Mouse (Mus musculus) megakaryocyte, embryonic 14.5 days (primary cell): Measurements from ENCODE around the gene Mest. TPM values are rescaled to one million over a fixed set of nuclear protein-coding genes. Genes with fewer than 3 reads are reported as not detected.

Source experiments
- H3K27me3 ChIP-seq: replicated peaks from 2 replicates; pipeline ENCODE3; 2012; ENCODE audit warnings: inconsistent platforms
- H3K36me3 ChIP-seq: replicated peaks from 2 replicates; pipeline ENCODE3; 2012; ENCODE audit warnings: low read length, inconsistent platforms, mixed read lengths
- H3K4me1 ChIP-seq: 2 replicates; pipeline ENCODE4 v1.6.1; 2012; ENCODE audit warnings: inconsistent platforms
- H3K4me3 ChIP-seq: replicated peaks from 2 replicates; pipeline ENCODE3; 2012; ENCODE audit warnings: moderate library complexity, mild to moderate bottlenecking, inconsistent platforms
- H3K9me3 ChIP-seq: 2 replicates; pipeline ENCODE4 v1.6.1; 2012; ENCODE audit warnings: inconsistent platforms
- FLI1 ChIP-seq: IDR thresholded peaks from 2 replicates; pipeline ENCODE4 v1.6.1; 2012; ENCODE audit warnings: low read length, inconsistent platforms, mixed read lengths
- GATA1 ChIP-seq: IDR thresholded peaks from 3 replicates; pipeline ENCODE4 v1.6.1; 2012; ENCODE audit warnings: mixed read lengths, low read length, inconsistent platforms, borderline replicate concordance
- polyA plus RNA-seq: library from polyadenylated mRNA; stranded (reverse); fragments of >175 nt; gene quantifications from 2 replicates; pipeline ENCODE4 v1.2.3, GENCODE M21; 2012; ENCODE audit warnings: low replicate concordance; ENCODE audit not compliant: insufficient read depth

The Mest gene
- 48.4 and 174 TPM in 2 replicates for polyA plus RNA-seq

DNA sequence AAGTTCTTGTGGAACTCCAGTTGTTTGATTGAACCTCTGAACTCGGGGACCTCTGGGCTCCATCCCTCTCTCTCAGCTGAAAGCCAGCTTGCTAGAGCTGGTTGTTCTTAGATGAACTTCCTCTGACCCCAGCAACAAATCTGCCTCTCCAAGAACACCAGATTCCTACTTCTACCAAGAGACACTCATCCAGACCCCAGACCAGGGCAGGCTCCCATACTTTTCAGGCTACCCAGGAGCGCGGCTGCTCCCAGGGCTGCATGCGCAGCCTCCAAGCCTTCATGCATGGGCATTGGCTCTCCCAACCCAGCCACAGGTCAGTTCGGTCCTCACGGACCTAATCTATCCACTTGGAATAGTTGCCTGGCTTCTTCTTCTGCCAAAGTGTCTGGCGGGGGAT lies at the start of gene Mest:
TSS of gene Mest (plus strand) at position 217 of the 400 bp plus-strand sequence.
- no peaks in the 10 kb centered on the region for H3K36me3 ChIP-seq
- peaks cover 10% of the 10 kb centered on the region for H3K4me1 ChIP-seq
- H3K27me3 ChIP-seq: peaks cover 25% of the 10 kb centered on the region
- TF ChIP-seq GATA1: no peak
- no peak for TF ChIP-seq FLI1
- H3K9me3 ChIP-seq: peaks cover 2% of the 10 kb centered on the region; the same call in 1 of the 2 replicates
- H3K4me3 ChIP-seq: no peak within 1 kb of the TSS

DNA sequence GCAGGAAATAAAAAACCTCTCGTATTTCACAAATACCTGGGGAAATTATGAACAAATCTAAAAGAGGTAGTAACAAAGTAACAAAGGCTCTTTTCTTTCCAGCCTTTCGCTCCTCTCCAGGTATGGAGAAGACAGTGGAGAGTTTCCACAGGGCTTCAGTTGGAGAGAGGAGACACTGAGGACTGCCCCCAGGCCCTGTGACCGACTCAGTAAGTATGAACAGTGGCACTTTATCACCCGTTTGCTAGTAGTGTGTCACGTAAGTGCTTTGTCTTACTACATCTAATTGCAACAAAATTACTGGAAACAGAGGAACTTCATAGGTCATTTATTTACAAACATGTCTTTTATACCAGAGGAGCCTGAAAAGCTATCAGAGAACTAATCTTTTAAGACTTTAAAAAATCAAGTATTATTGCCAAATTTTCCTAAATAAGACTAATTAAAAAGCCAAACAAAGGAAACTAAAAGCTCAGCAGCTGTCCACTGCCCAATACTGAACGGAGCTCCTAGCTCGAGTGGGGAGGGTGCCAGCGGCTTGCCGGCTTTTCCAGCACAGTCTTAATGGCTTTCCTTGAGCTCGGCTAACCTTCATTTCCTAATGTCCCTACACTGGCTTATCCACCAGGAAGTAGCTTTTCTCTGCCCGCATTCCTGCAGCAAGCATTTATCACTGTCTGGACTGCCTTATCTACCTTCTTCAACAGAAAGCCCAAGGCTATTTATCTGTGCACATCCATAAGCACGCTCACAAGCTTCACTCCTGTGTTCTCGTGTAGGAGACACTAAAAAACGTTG lies 49.4 kb upstream of the Mest start:
- peaks cover 51% of the 10 kb centered on the region for H3K4me1 ChIP-seq
- no peaks in the 10 kb centered on the region for H3K9me3 ChIP-seq
- no peak for TF ChIP-seq GATA1
- no peak for TF ChIP-seq FLI1
- peaks cover 19% of the 10 kb centered on the region for H3K36me3 ChIP-seq
- no peak overlapping the region for H3K4me3 ChIP-seq
- H3K27me3 ChIP-seq: no peaks in the 10 kb centered on the region

DNA sequence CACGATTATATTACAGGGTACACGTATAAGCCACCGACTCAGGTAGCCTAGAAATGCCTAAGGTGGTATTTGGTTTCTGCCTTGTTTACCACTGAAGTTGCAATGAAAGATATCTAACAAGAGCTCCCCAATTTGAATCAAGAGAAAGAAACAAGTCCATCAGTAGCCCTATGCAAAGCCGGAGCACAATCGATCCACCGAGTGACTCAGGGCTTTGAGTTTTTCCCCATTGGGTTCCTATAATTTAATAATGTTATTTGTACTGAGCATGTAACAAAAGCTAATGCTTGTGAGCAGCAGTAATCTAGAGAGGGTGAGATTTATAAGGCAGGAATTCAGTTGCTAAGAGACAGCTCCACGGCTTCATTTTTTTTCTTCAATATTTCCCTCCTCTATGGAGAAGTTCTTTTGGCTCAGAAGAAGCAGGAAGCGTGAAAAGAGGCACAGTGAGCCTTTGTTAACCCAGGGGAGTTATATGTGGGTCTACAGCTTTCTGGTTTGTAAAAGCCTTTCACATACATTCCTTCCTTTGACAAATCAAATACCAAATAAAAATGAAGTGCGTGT lies 48.5 kb upstream of the Mest start:
- no peak overlapping the region for H3K4me3 ChIP-seq
- H3K27me3 ChIP-seq: no peaks in the 10 kb centered on the region
- H3K36me3 ChIP-seq: peaks cover 18% of the 10 kb centered on the region
- peaks cover 51% of the 10 kb centered on the region for H3K4me1 ChIP-seq
- H3K9me3 ChIP-seq: no peaks in the 10 kb centered on the region
- TF ChIP-seq GATA1 (no peak), FLI1 (no peak)

DNA sequence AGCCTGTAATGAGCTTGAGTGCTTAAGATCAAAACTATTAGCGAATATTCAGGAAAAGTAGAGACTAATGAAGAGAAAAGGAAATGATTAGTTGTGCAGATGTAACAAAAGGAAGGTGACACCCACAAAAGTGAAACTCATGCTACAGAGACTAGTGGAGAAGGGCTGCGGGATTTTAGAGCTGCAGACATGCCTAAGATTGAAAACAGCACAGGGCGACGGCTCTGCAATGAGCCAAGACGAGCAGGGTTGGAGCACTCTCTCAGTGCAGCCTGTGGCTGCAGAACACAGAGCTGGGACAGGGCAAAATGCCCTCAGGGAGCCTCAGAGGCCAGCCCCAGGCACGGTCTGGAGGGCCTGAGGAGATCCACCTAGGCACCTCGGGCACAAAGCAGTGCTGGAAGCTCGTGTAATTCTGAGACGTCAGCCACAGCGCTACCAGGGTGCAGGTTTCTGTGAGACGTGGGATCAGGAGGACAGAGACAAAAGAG lies 48.0 kb upstream of the Mest start:
- Histone ChIP-seq H3K4me3 (no peak overlapping the region), H3K27me3 (no peaks in the 10 kb centered on the region), H3K36me3 (peaks cover 22% of the 10 kb centered on the region), H3K4me1 (peaks cover 51% of the 10 kb centered on the region), H3K9me3 (no peaks in the 10 kb centered on the region)
- TF ChIP-seq FLI1: no peak
- TF ChIP-seq GATA1: no peak

GRCm38 (mm10) chr6:30676506-30676905 lies 46.8 kb upstream of the Mest start:
- no peaks in the 10 kb centered on the region for H3K9me3 ChIP-seq
- no peak overlapping the region for H3K4me3 ChIP-seq
- H3K36me3 ChIP-seq: peaks cover 25% of the 10 kb centered on the region
- H3K4me1 ChIP-seq: peaks cover 54% of the 10 kb centered on the region
- H3K27me3 ChIP-seq: no peaks in the 10 kb centered on the region
- TF ChIP-seq FLI1: no peak
- TF ChIP-seq GATA1: no peak

GRCm38 (mm10) chr6:30677591-30677990 lies 45.8 kb upstream of the Mest start:
- H3K9me3 ChIP-seq: no peaks in the 10 kb centered on the region
- peaks cover 25% of the 10 kb centered on the region for H3K36me3 ChIP-seq
- H3K27me3 ChIP-seq: no peaks in the 10 kb centered on the region
- H3K4me3 ChIP-seq: no peak overlapping the region
- peaks cover 53% of the 10 kb centered on the region for H3K4me1 ChIP-seq
- no peak for TF ChIP-seq FLI1
- TF ChIP-seq GATA1: no peak

- Histone ChIP-seq H3K9me3 (no peaks in the 10 kb centered on the region), H3K4me3 (no peak overlapping the region), H3K36me3 (peaks cover 30% of the 10 kb centered on the region), H3K27me3 (no peaks in the 10 kb centered on the region), H3K4me1 (peaks cover 53% of the 10 kb centered on the region)
- TF ChIP-seq FLI1 (no peak), GATA1 (no peak)
These were observed 44.9 kb upstream of the Mest start for GRCm38 (mm10) chr6:30678482-30678881.

GRCm38 (mm10) chr6:30679567-30679966 lies 43.8 kb upstream of the Mest start:
- H3K9me3 ChIP-seq: no peaks in the 10 kb centered on the region
- no peaks in the 10 kb centered on the region for H3K27me3 ChIP-seq
- H3K4me3 ChIP-seq: no peak overlapping the region
- no peak for TF ChIP-seq FLI1
- no peak for TF ChIP-seq GATA1
- peaks cover 42% of the 10 kb centered on the region for H3K4me1 ChIP-seq
- peaks cover 30% of the 10 kb centered on the region for H3K36me3 ChIP-seq

GRCm38 (mm10) chr6:30680442-30680841 lies 42.9 kb upstream of the Mest start:
- Histone ChIP-seq H3K9me3 (no peaks in the 10 kb centered on the region), H3K4me1 (peaks cover 37% of the 10 kb centered on the region), H3K36me3 (peaks cover 30% of the 10 kb centered on the region), H3K4me3 (no peak overlapping the region), H3K27me3 (no peaks in the 10 kb centered on the region)
- TF ChIP-seq FLI1 (no peak), GATA1 (no peak)

- H3K36me3 ChIP-seq: peaks cover 33% of the 10 kb centered on the region
- TF ChIP-seq GATA1 (no peak), FLI1 (no peak)
- peaks cover 34% of the 10 kb centered on the region for H3K4me1 ChIP-seq
- H3K9me3 ChIP-seq: no peaks in the 10 kb centered on the region
- peak overlapping the region; percentile 82 for H3K4me3 ChIP-seq
- H3K27me3 ChIP-seq: no peaks in the 10 kb centered on the region
These were observed 41.1 kb upstream of the Mest start for GRCm38 (mm10) chr6:30681935-30682900.
